Mouse (Mus musculus) liver, embryonic 14.5 days (tissue): Measurements from ENCODE around the gene Trpv5.

Experiments
- CTCF ChIP-seq: IDR thresholded peaks from 2 replicates; pipeline ENCODE4 v1.5.1; 2016; ENCODE audit warnings: antibody characterized with exemption, low read depth, control low read depth
- EP300 ChIP-seq: IDR thresholded peaks from 2 replicates; pipeline ENCODE4 v1.6.1; 2016; ENCODE audit warnings: antibody characterized with exemption, low read depth

GRCm38 (mm10) chr6:41635211-41635610 lies 45.4 kb downstream of the Trpv5 start:
- TF ChIP-seq CTCF: no peak
- TF ChIP-seq EP300: no peak
